Mouse (Mus musculus) megakaryocyte, embryonic 14.5 days (primary cell): ENCODE data around the gene Fam160a1. TPM values are rescaled to one million over a fixed set of nuclear protein-coding genes. Genes with fewer than 3 reads are reported as not detected.

Source experiments
- H3K27me3 ChIP-seq: replicated peaks from 2 replicates; pipeline ENCODE3; 2012; ENCODE audit warnings: inconsistent platforms
- H3K36me3 ChIP-seq: replicated peaks from 2 replicates; pipeline ENCODE3; 2012; ENCODE audit warnings: low read length, inconsistent platforms, mixed read lengths
- H3K4me1 ChIP-seq: 2 replicates; pipeline ENCODE4 v1.6.1; 2012; ENCODE audit warnings: inconsistent platforms
- H3K4me3 ChIP-seq: replicated peaks from 2 replicates; pipeline ENCODE3; 2012; ENCODE audit warnings: moderate library complexity, mild to moderate bottlenecking, inconsistent platforms
- H3K9me3 ChIP-seq: 2 replicates; pipeline ENCODE4 v1.6.1; 2012; ENCODE audit warnings: inconsistent platforms
- FLI1 ChIP-seq: IDR thresholded peaks from 2 replicates; pipeline ENCODE4 v1.6.1; 2012; ENCODE audit warnings: low read length, inconsistent platforms, mixed read lengths
- GATA1 ChIP-seq: IDR thresholded peaks from 3 replicates; pipeline ENCODE4 v1.6.1; 2012; ENCODE audit warnings: mixed read lengths, low read length, inconsistent platforms, borderline replicate concordance
- polyA plus RNA-seq: library from polyadenylated mRNA; stranded (reverse); fragments of >175 nt; gene quantifications from 2 replicates; pipeline ENCODE4 v1.2.3, GENCODE M21; 2012; ENCODE audit warnings: low replicate concordance; ENCODE audit not compliant: insufficient read depth

Gene Fam160a1
- polyA plus RNA-seq, 1 experiment: 0.12 TPM

GRCm38 (mm10) chr3:85850079-85850478 is 33.0 kb upstream of the Fam160a1 start:
- Histone ChIP-seq H3K9me3 (peaks cover 9% of the 10 kb centered on the region), H3K27me3 (peaks cover 9% of the 10 kb centered on the region), H3K4me3 (no peak overlapping the region), H3K36me3 (no peaks in the 10 kb centered on the region), H3K4me1 (peaks cover 12% of the 10 kb centered on the region)
- no peak for TF ChIP-seq GATA1
- no peak for TF ChIP-seq FLI1

GRCm38 (mm10) chr3:85846316-85846715 is 29.2 kb upstream of the Fam160a1 start:
- no peaks in the 10 kb centered on the region for H3K36me3 ChIP-seq
- peaks cover 24% of the 10 kb centered on the region for H3K27me3 ChIP-seq
- peaks cover 7% of the 10 kb centered on the region; the same call in 1 of the 2 replicates for H3K4me1 ChIP-seq
- TF ChIP-seq FLI1: no peak
- no peak for TF ChIP-seq GATA1
- no peak overlapping the region for H3K4me3 ChIP-seq
- H3K9me3 ChIP-seq: peaks cover 9% of the 10 kb centered on the region

GRCm38 (mm10) chr3:85845341-85845740 is 28.2 kb upstream of the Fam160a1 start:
- peaks cover 9% of the 10 kb centered on the region for H3K9me3 ChIP-seq
- H3K36me3 ChIP-seq: no peaks in the 10 kb centered on the region
- peaks cover 20% of the 10 kb centered on the region for H3K27me3 ChIP-seq
- no peak for TF ChIP-seq FLI1
- no peak for TF ChIP-seq GATA1
- peaks cover 7% of the 10 kb centered on the region; the same call in 1 of the 2 replicates for H3K4me1 ChIP-seq
- no peak overlapping the region for H3K4me3 ChIP-seq

GRCm38 (mm10) chr3:85842881-85843218 is 25.8 kb upstream of the Fam160a1 start:
- H3K9me3 ChIP-seq: peaks cover 27% of the 10 kb centered on the region
- no peak overlapping the region for H3K4me3 ChIP-seq
- peaks cover 23% of the 10 kb centered on the region for H3K27me3 ChIP-seq
- no peaks in the 10 kb centered on the region for H3K36me3 ChIP-seq
- no peak for TF ChIP-seq FLI1
- no peak for TF ChIP-seq GATA1
- 0 out of 2 replicates have a peak, but pooled peaks cover 3% of the 10 kb centered on the region for H3K4me1 ChIP-seq

- H3K27me3 ChIP-seq: peaks cover 25% of the 10 kb centered on the region
- H3K4me1 ChIP-seq: no peaks in the 10 kb centered on the region
- peaks cover 27% of the 10 kb centered on the region for H3K9me3 ChIP-seq
- H3K36me3 ChIP-seq: no peaks in the 10 kb centered on the region
- no peak overlapping the region for H3K4me3 ChIP-seq
- TF ChIP-seq GATA1 (no peak), FLI1 (no peak)
These were observed 25.2 kb upstream of the Fam160a1 start for GRCm38 (mm10) chr3:85842177-85842880.

GRCm38 (mm10) chr3:85841454-85842176 is 24.5 kb upstream of the Fam160a1 start:
- peaks cover 30% of the 10 kb centered on the region for H3K27me3 ChIP-seq
- no peak for TF ChIP-seq FLI1
- no peak for TF ChIP-seq GATA1
- H3K36me3 ChIP-seq: no peaks in the 10 kb centered on the region
- peaks cover 27% of the 10 kb centered on the region for H3K9me3 ChIP-seq
- no peak overlapping the region for H3K4me3 ChIP-seq
- no peaks in the 10 kb centered on the region for H3K4me1 ChIP-seq

- Histone ChIP-seq H3K9me3 (peaks cover 36% of the 10 kb centered on the region), H3K27me3 (peaks cover 51% of the 10 kb centered on the region), H3K36me3 (no peaks in the 10 kb centered on the region), H3K4me3 (no peak overlapping the region), H3K4me1 (no peaks in the 10 kb centered on the region)
- TF ChIP-seq FLI1: no peak
These were observed 16.5 kb upstream of the Fam160a1 start for GRCm38 (mm10) chr3:85833627-85834026.

- Histone ChIP-seq H3K4me3 (no peak overlapping the region), H3K27me3 (peaks cover 51% of the 10 kb centered on the region), H3K36me3 (no peaks in the 10 kb centered on the region), H3K9me3 (peaks cover 32% of the 10 kb centered on the region), H3K4me1 (no peaks in the 10 kb centered on the region)
- TF ChIP-seq GATA1 (no peak), FLI1 (no peak)
These were observed 15.5 kb upstream of the Fam160a1 start for GRCm38 (mm10) chr3:85832490-85833155.

GRCm38 (mm10) chr3:85831785-85832184 is 14.7 kb upstream of the Fam160a1 start:
- no peak overlapping the region for H3K4me3 ChIP-seq
- H3K27me3 ChIP-seq: peaks cover 50% of the 10 kb centered on the region
- H3K9me3 ChIP-seq: peaks cover 32% of the 10 kb centered on the region
- no peaks in the 10 kb centered on the region for H3K4me1 ChIP-seq
- no peaks in the 10 kb centered on the region for H3K36me3 ChIP-seq
- TF ChIP-seq FLI1 (no peak), GATA1 (no peak)

GRCm38 (mm10) chr3:85829047-85829446 is 12.0 kb upstream of the Fam160a1 start:
- TF ChIP-seq GATA1 (no peak), FLI1 (no peak)
- Histone ChIP-seq H3K9me3 (peaks cover 29% of the 10 kb centered on the region), H3K4me1 (no peaks in the 10 kb centered on the region), H3K27me3 (peaks cover 42% of the 10 kb centered on the region), H3K4me3 (no peak overlapping the region), H3K36me3 (no peaks in the 10 kb centered on the region)
